Mouse (Mus musculus) erythroblast, embryonic 14.5 days (primary cell): ENCODE data around the gene Rcl1. TPM values are rescaled to one million over a fixed set of nuclear protein-coding genes. Genes with fewer than 3 reads are reported as not detected.

ENCODE experiments used
- H3K27me3 ChIP-seq: 2 replicates; pipeline ENCODE4 v1.6.1; 2012; ENCODE audit warnings: inconsistent platforms; ENCODE audit not compliant: control insufficient read depth
- H3K36me3 ChIP-seq: 2 replicates; pipeline ENCODE4 v1.6.1; 2012; ENCODE audit warnings: mild to moderate bottlenecking, inconsistent platforms; ENCODE audit not compliant: control insufficient read depth
- H3K4me1 ChIP-seq: 2 replicates; pipeline ENCODE4 v1.6.1; 2012; ENCODE audit warnings: inconsistent platforms; ENCODE audit not compliant: control insufficient read depth
- H3K4me3 ChIP-seq: replicated peaks from 2 replicates; pipeline ENCODE3; 2012; ENCODE audit warnings: moderate library complexity, mild to moderate bottlenecking, inconsistent platforms
- H3K9me3 ChIP-seq: 2 replicates; pipeline ENCODE4 v1.6.1; 2012; ENCODE audit warnings: low read length, inconsistent platforms, mixed read lengths; ENCODE audit not compliant: control insufficient read depth
- GATA1 ChIP-seq: IDR thresholded peaks from 2 replicates; pipeline ENCODE4 v1.6.1; 2012; ENCODE audit warnings: low read length, inconsistent platforms, mixed read lengths
- TAL1 ChIP-seq: IDR thresholded peaks from 3 replicates; pipeline ENCODE4 v1.6.1; 2012; ENCODE audit warnings: low read length, inconsistent platforms, mixed read lengths
- polyA plus RNA-seq: library from polyadenylated mRNA; stranded (reverse); fragments of >175 nt; gene quantifications from 2 replicates; pipeline ENCODE4 v1.2.3, GENCODE M21; 2012

Rcl1 gene
- polyA plus RNA-seq, 1 experiment = 1.6 TPM

GRCm38 (mm10) chr19:29156417-29156816, 55.2 kb downstream of the Rcl1 start:
- no peaks in the 10 kb centered on the region for H3K36me3 ChIP-seq
- H3K4me1 ChIP-seq = peaks cover 7% of the 10 kb centered on the region
- TF ChIP-seq TAL1 = no peak
- no peak for TF ChIP-seq GATA1
- peaks cover 2% of the 10 kb centered on the region; the same call in 1 of the 2 replicates for H3K9me3 ChIP-seq
- no peak overlapping the region for H3K4me3 ChIP-seq
- no peaks in the 10 kb centered on the region for H3K27me3 ChIP-seq

GRCm38 (mm10) chr19:29157678-29158466, 56.7 kb downstream of the Rcl1 start:
- H3K36me3 ChIP-seq = no peaks in the 10 kb centered on the region
- TF ChIP-seq TAL1 (no peak), GATA1 (no peak)
- no peaks in the 10 kb centered on the region for H3K27me3 ChIP-seq
- H3K4me3 ChIP-seq = no peak overlapping the region
- peaks cover 2% of the 10 kb centered on the region; the same call in 1 of the 2 replicates for H3K9me3 ChIP-seq
- H3K4me1 ChIP-seq = peaks cover 7% of the 10 kb centered on the region

GRCm38 (mm10) chr19:29158486-29158885, 57.3 kb downstream of the Rcl1 start:
- TF ChIP-seq GATA1 (no peak), TAL1 (no peak)
- peaks cover 7% of the 10 kb centered on the region for H3K4me1 ChIP-seq
- H3K4me3 ChIP-seq = no peak overlapping the region
- no peaks in the 10 kb centered on the region for H3K36me3 ChIP-seq
- peaks cover 2% of the 10 kb centered on the region; the same call in 1 of the 2 replicates for H3K9me3 ChIP-seq
- H3K27me3 ChIP-seq = no peaks in the 10 kb centered on the region

- no peak for TF ChIP-seq TAL1
- TF ChIP-seq GATA1 = no peak
- Histone ChIP-seq H3K4me1 (peaks cover 5% of the 10 kb centered on the region; the same call in 1 of the 2 replicates), H3K4me3 (no peak overlapping the region), H3K27me3 (no peaks in the 10 kb centered on the region), H3K9me3 (peaks cover 1% of the 10 kb centered on the region; the same call in 1 of the 2 replicates), H3K36me3 (no peaks in the 10 kb centered on the region)
Observed at GRCm38 (mm10) chr19:29163817-29164527, 62.8 kb downstream of the Rcl1 start.

- Histone ChIP-seq H3K4me1 (peaks cover 5% of the 10 kb centered on the region; the same call in 1 of the 2 replicates), H3K4me3 (no peak overlapping the region)
- TF ChIP-seq TAL1 (no peak), GATA1 (no peak)
Observed at GRCm38 (mm10) chr19:29164528-29165166, 63.5 kb downstream of the Rcl1 start.

GRCm38 (mm10) chr19:29167938-29168337, 66.8 kb downstream of the Rcl1 start:
- Histone ChIP-seq H3K9me3 (no peaks in the 10 kb centered on the region), H3K4me1 (peaks cover 5% of the 10 kb centered on the region; the same call in 1 of the 2 replicates), H3K36me3 (no peaks in the 10 kb centered on the region), H3K27me3 (peaks cover 3% of the 10 kb centered on the region; the same call in 1 of the 2 replicates), H3K4me3 (no peak overlapping the region)
- TF ChIP-seq GATA1 (no peak), TAL1 (no peak)

More at GRCm38 (mm10) chr19:29164528-29165166, 63.5 kb downstream of the Rcl1 start:
- Histone ChIP-seq H3K36me3 (no peaks in the 10 kb centered on the region), H3K9me3 (no peaks in the 10 kb centered on the region), H3K27me3 (no peaks in the 10 kb centered on the region)

- H3K4me3 ChIP-seq = no peak overlapping the region
- peaks cover 12% of the 10 kb centered on the region for H3K9me3 ChIP-seq
- peaks cover 3% of the 10 kb centered on the region; the same call in 1 of the 2 replicates for H3K4me1 ChIP-seq
- TF ChIP-seq TAL1 (no peak), GATA1 (no peak)
- H3K27me3 ChIP-seq = no peaks in the 10 kb centered on the region
- no peaks in the 10 kb centered on the region for H3K36me3 ChIP-seq
Observed at GRCm38 (mm10) chr19:29180336-29180735, 79.2 kb downstream of the Rcl1 start.

GRCm38 (mm10) chr19:29182166-29182565, 81.0 kb downstream of the Rcl1 start:
- Histone ChIP-seq H3K9me3 (peaks cover 12% of the 10 kb centered on the region), H3K36me3 (no peaks in the 10 kb centered on the region), H3K4me3 (no peak overlapping the region), H3K4me1 (peaks cover 21% of the 10 kb centered on the region), H3K27me3 (no peaks in the 10 kb centered on the region)
- TF ChIP-seq TAL1 = no peak

- no peaks in the 10 kb centered on the region for H3K27me3 ChIP-seq
- no peak overlapping the region for H3K4me3 ChIP-seq
Observed at GRCm38 (mm10) chr19:29185122-29185521, 83.9 kb downstream of the Rcl1 start.

More at GRCm38 (mm10) chr19:29185122-29185521, 83.9 kb downstream of the Rcl1 start:
- H3K4me1 ChIP-seq = peaks cover 23% of the 10 kb centered on the region
- H3K9me3 ChIP-seq = no peaks in the 10 kb centered on the region
- H3K36me3 ChIP-seq = no peaks in the 10 kb centered on the region
- TF ChIP-seq GATA1 (no peak), TAL1 (no peak)
